Mouse (Mus musculus): ENCODE measurements around the gene Zfp36. TPM values are rescaled to one million over a fixed set of nuclear protein-coding genes. Genes with fewer than 3 reads are reported as not detected.
A peak's percentile ranks its signal among the peaks of the same experiment; 100 is the strongest.

Zfp36 gene
- polyA plus RNA-seq, 1 experiment from 2014 or later, result 4.7 TPM

DNA sequence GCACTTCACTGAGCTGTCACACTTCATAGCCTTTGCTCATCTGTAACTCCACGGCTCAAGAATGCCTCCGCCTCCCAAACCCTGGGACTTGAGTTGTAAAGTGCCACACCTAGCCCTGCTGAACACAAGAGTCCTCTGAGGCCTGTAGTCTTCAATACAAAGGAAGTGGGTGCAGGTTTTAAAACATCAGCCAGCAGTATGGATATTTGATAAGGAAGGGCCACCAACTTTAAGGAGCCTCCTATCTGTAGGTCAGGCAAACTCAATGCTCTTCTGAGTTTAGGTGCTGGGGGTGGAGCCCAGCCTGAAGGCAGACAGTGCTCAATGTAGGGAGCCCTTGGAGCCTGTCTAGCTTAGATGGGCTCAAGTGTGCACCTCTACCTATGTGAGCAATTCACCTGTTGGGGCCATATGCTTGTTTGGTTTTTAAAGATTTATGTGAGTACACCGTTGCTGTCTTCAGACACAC lies 25.9 kb downstream of the Zfp36 start:
- DNase-seq (ENCODE audit: low spot score) (no peak), ATAC-seq (replicated peaks; ENCODE audit: insufficient number of reproducible peaks, low FRiP score, low TSS enrichment, low read depth) (no peak)
- H3K4me1 ChIP-seq (ENCODE audit: control insufficient read depth, insufficient read depth, low read length), result peaks cover 5% of the 10 kb centered on the region
- H3K4me3 ChIP-seq (ENCODE audit: low read depth, low read length), result no peak overlapping the region
- H3K27ac ChIP-seq (replicated peaks; ENCODE audit: low read depth, low read length), result no peak overlapping the region
- peaks cover 13% of the 10 kb centered on the region for H3K36me3 ChIP-seq (replicated peaks; ENCODE audit: control insufficient read depth, insufficient read depth, low read depth, low read length)
- H3K9me3 ChIP-seq (replicated peaks; ENCODE audit: control insufficient read depth, low read length), result no peaks in the 10 kb centered on the region
- WGBS, result 93% methylated on average over 3 of the region's 3 CpGs
- H3K9ac ChIP-seq (replicated peaks; ENCODE audit: low read length), result no peak overlapping the region
- no peaks in the 10 kb centered on the region for H3K27me3 ChIP-seq (ENCODE audit: control insufficient read depth, insufficient read depth, low read length)
- no peak overlapping the region for H3K4me2 ChIP-seq (ENCODE audit: low read depth, low read length)

DNA sequence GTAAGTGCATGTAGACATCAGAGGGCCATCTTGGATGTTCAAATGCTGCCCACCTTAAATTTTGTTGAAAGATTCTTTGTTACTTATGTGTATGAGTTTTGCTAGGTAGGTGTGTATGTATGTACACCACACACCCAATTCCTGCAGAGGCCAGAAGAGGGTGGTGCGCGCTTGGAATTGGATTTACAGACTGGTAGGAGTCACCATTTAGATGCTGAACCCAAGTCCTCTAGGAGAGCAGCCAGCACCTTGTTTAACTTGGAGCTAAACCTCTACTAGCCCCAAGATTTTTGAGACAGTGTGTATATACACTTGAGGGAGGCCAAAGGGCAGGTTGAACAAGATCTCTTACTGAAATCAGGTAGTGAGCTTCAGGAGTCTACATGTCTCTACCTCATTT lies 26.8 kb downstream of the Zfp36 start:
- Histone ChIP-seq H3K27me3 (ENCODE audit: control insufficient read depth, insufficient read depth, low read length) (no peaks in the 10 kb centered on the region), H3K9me3 (replicated peaks; ENCODE audit: control insufficient read depth, low read length) (no peaks in the 10 kb centered on the region), H3K36me3 (replicated peaks; ENCODE audit: control insufficient read depth, insufficient read depth, low read depth, low read length) (peaks cover 13% of the 10 kb centered on the region), H3K27ac (replicated peaks; ENCODE audit: low read depth, low read length) (no peak overlapping the region), H3K4me2 (ENCODE audit: low read depth, low read length) (no peak overlapping the region), H3K4me3 (ENCODE audit: low read depth, low read length) (no peak overlapping the region), H3K9ac (replicated peaks; ENCODE audit: low read length) (no peak overlapping the region), H3K4me1 (ENCODE audit: control insufficient read depth, insufficient read depth, low read length) (peaks cover 5% of the 10 kb centered on the region)
- WGBS, result 95% methylated on average over 2 of the region's 2 CpGs
- no peak for DNase-seq (ENCODE audit: low spot score)
- no peak for ATAC-seq (replicated peaks; ENCODE audit: insufficient number of reproducible peaks, low FRiP score, low TSS enrichment, low read depth)

DNA sequence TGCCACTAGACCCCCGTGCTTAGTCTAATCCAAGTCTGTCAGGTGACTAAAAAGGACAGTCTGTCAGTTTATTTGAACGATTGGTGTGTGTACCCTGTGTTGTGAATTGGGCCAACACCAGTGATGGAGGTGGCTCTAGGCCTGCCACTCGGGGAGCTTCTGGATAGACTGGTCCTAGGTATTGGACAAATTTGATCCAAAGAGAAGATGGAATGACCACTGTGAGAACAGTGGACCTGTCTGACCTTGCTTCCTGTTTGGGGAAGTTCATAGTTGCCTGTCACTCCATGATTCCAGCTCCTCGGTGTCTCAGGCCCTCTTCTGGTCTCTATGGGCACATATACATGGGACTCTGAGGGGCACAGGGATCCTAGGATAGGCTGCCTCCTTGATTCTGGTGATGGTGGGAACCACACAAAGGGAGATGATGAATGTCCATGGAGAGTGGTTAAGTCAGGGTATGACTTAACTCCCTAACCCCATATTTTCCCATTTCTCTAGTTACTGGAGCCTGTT lies 28.3 kb downstream of the Zfp36 start:
- ATAC-seq (replicated peaks; ENCODE audit: insufficient number of reproducible peaks, low FRiP score, low TSS enrichment, low read depth) (no peak), DNase-seq (ENCODE audit: low spot score) (no peak)
- Histone ChIP-seq H3K9me3 (replicated peaks; ENCODE audit: control insufficient read depth, low read length) (no peaks in the 10 kb centered on the region), H3K4me3 (ENCODE audit: low read depth, low read length) (peak overlapping the region; percentile 94), H3K9ac (replicated peaks; ENCODE audit: low read length) (peak overlapping the region; percentile 97), H3K4me1 (ENCODE audit: control insufficient read depth, insufficient read depth, low read length) (no peaks in the 10 kb centered on the region), H3K36me3 (replicated peaks; ENCODE audit: control insufficient read depth, insufficient read depth, low read depth, low read length) (peaks cover 13% of the 10 kb centered on the region), H3K27me3 (ENCODE audit: control insufficient read depth, insufficient read depth, low read length) (no peaks in the 10 kb centered on the region), H3K27ac (replicated peaks; ENCODE audit: low read depth, low read length) (no peak overlapping the region), H3K4me2 (ENCODE audit: low read depth, low read length) (peak overlapping the region; percentile 79)
- 36% methylated on average over 4 of the region's 4 CpGs for WGBS

DNA sequence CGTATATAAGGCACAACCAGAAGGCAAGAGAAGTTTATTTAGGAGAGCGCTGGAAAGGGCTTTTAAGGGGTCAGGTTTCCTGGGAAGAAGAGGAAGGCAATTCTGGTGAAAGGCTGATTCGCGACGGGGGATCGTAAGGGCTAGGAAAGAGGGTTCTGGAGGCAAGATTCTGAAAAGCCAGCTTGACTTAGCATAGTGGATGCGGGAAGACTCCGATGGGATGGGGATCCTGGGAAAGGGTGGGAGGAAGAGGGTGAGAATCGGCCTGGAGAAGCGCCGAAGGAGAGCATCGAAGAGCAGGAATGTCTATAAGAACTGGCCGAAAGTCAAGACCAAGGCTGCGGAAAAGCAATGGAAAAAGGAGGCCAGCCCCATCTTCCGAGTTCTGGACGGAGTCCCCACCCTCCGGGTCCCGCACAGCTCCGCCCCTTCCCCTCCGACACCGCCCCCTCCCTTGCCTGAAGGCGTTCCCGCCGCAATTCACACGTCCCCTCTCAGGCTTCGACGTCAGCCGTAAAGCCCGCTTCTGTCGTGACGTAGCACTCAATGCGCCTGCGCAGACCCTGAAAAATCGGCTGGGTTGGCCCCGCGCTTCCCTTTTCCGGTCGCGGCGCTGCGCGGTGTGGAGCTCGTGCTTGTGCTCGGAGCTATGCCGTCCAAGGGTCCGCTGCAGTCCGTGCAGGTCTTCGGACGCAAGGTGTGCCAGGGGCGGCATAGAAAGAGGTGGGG lies 29.7 kb downstream of the Zfp36 start, which contains the start of gene Rps16:
Gene Rps16, plus strand, starts transcription at position 498 of the 729 bp plus-strand sequence.
- Histone ChIP-seq H3K27ac (replicated peaks; ENCODE audit: low read depth, low read length) (peak within 1 kb of the TSS; percentile 86), H3K36me3 (replicated peaks; ENCODE audit: control insufficient read depth, insufficient read depth, low read depth, low read length) (peaks cover 13% of the 10 kb centered on the region), H3K9me3 (replicated peaks; ENCODE audit: control insufficient read depth, low read length) (no peaks in the 10 kb centered on the region), H3K4me2 (ENCODE audit: low read depth, low read length) (peak within 1 kb of the TSS; percentile 79), H3K9ac (replicated peaks; ENCODE audit: low read length) (peak within 1 kb of the TSS; percentile 97), H3K4me3 (ENCODE audit: low read depth, low read length) (peak within 1 kb of the TSS; percentile 94), H3K27me3 (ENCODE audit: control insufficient read depth, insufficient read depth, low read length) (no peaks in the 10 kb centered on the region), H3K4me1 (ENCODE audit: control insufficient read depth, insufficient read depth, low read length) (no peaks in the 10 kb centered on the region)
- DNase-seq (ENCODE audit: low spot score) (peak; percentile 99), ATAC-seq (replicated peaks; ENCODE audit: insufficient number of reproducible peaks, low FRiP score, low TSS enrichment, low read depth) (peak; percentile 88)
- under 1% methylated on average over 49 of the region's 50 CpGs for WGBS

DNA sequence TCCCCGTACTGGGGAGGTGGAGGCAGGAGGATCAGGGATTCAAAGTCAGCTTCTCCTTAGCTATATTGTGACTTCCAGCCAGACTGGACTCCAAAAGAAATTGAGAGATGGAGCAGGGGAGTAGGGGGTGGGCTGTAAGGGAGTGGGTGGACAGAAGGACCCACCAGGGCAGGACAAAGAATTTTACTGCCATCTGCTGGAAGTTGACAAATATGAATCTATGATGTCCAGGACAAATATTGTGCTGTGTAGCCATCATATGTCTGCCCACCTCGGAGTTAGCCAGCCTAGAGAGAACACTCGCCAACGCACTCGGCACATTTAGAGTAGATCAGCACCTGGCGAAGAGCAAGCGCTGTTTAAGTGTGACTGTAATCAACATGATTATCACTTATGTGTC lies 31.5 kb downstream of the Zfp36 start:
- Histone ChIP-seq H3K36me3 (replicated peaks; ENCODE audit: control insufficient read depth, insufficient read depth, low read depth, low read length) (peaks cover 5% of the 10 kb centered on the region), H3K27me3 (ENCODE audit: control insufficient read depth, insufficient read depth, low read length) (no peaks in the 10 kb centered on the region), H3K9ac (replicated peaks; ENCODE audit: low read length) (no peak overlapping the region), H3K4me3 (ENCODE audit: low read depth, low read length) (no peak overlapping the region), H3K4me2 (ENCODE audit: low read depth, low read length) (no peak overlapping the region), H3K4me1 (ENCODE audit: control insufficient read depth, insufficient read depth, low read length) (no peaks in the 10 kb centered on the region), H3K9me3 (replicated peaks; ENCODE audit: control insufficient read depth, low read length) (no peaks in the 10 kb centered on the region), H3K27ac (replicated peaks; ENCODE audit: low read depth, low read length) (no peak overlapping the region)
- DNase-seq (ENCODE audit: low spot score) (peak; percentile 53), ATAC-seq (replicated peaks; ENCODE audit: insufficient number of reproducible peaks, low FRiP score, low TSS enrichment, low read depth) (no peak)
- WGBS, result 89% methylated on average over 7 of the region's 7 CpGs

DNA sequence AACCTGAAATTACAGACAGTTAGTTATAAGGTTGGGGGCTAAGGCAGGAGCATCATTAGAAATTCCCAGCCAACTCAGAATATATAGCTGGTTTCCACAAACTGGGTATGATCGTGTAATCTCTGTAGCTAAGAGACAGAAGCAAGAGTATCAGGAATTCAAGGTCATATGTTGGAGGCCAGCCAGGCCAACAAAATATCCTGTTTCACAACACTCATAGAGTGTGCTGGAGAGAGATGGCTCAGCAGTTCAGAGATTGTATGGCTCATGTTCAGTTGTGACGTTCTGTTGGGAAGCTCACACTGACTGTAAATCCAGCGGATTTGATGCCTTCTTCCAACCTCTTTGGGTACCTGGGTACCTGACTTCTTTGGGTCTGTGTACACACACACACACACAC lies 32.3 kb downstream of the Zfp36 start:
- no peak for ATAC-seq (replicated peaks; ENCODE audit: insufficient number of reproducible peaks, low FRiP score, low TSS enrichment, low read depth)
- WGBS, result 74% methylated on average over 3 of the region's 3 CpGs
- H3K27ac ChIP-seq (replicated peaks; ENCODE audit: low read depth, low read length), result no peak overlapping the region

DNA sequence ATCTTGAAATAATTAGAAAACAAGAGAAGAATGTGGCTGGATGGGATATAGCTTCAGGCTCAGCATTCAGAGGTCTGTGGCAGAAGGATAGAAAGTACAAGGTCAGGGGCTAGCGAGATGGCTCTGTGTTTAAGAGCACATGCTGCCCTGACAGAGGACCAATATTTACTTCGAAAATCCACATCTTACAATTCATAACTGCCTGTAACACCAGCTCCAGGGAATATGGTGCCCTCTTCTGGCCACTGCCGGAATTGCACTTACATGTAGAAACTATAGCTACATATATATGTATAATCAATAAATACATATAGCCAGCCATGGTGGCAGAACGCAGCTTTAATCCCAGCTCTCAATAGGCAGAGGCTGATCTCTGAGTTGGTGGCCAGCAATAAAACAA lies 35.4 kb downstream of the Zfp36 start:
- Histone ChIP-seq H3K4me1 (ENCODE audit: control insufficient read depth, insufficient read depth, low read length) (no peaks in the 10 kb centered on the region), H3K4me3 (ENCODE audit: low read depth, low read length) (no peak overlapping the region), H3K36me3 (replicated peaks; ENCODE audit: control insufficient read depth, insufficient read depth, low read depth, low read length) (no peaks in the 10 kb centered on the region), H3K9me3 (replicated peaks; ENCODE audit: control insufficient read depth, low read length) (no peaks in the 10 kb centered on the region), H3K27ac (replicated peaks; ENCODE audit: low read depth, low read length) (no peak overlapping the region), H3K4me2 (ENCODE audit: low read depth, low read length) (no peak overlapping the region), H3K27me3 (ENCODE audit: control insufficient read depth, insufficient read depth, low read length) (no peaks in the 10 kb centered on the region), H3K9ac (replicated peaks; ENCODE audit: low read length) (no peak overlapping the region)
- ATAC-seq (replicated peaks; ENCODE audit: insufficient number of reproducible peaks, low FRiP score, low TSS enrichment, low read depth), result no peak
- peak; percentile 84 for DNase-seq (ENCODE audit: low spot score)
- 5% methylated on average over 4 of the region's 4 CpGs for WGBS

More for the DNA sequence above, 32.3 kb downstream of the Zfp36 start:
- no peak overlapping the region for H3K9ac ChIP-seq (replicated peaks; ENCODE audit: low read length)
- H3K36me3 ChIP-seq (replicated peaks; ENCODE audit: control insufficient read depth, insufficient read depth, low read depth, low read length), result no peaks in the 10 kb centered on the region; the same call in 1 of the 2 replicates
- no peaks in the 10 kb centered on the region for H3K4me1 ChIP-seq (ENCODE audit: control insufficient read depth, insufficient read depth, low read length)
- no peak overlapping the region for H3K4me2 ChIP-seq (ENCODE audit: low read depth, low read length)
- no peak overlapping the region for H3K4me3 ChIP-seq (ENCODE audit: low read depth, low read length)
- no peaks in the 10 kb centered on the region for H3K27me3 ChIP-seq (ENCODE audit: control insufficient read depth, insufficient read depth, low read length)
- H3K9me3 ChIP-seq (replicated peaks; ENCODE audit: control insufficient read depth, low read length), result no peaks in the 10 kb centered on the region
- no peak for DNase-seq (ENCODE audit: low spot score)

DNA sequence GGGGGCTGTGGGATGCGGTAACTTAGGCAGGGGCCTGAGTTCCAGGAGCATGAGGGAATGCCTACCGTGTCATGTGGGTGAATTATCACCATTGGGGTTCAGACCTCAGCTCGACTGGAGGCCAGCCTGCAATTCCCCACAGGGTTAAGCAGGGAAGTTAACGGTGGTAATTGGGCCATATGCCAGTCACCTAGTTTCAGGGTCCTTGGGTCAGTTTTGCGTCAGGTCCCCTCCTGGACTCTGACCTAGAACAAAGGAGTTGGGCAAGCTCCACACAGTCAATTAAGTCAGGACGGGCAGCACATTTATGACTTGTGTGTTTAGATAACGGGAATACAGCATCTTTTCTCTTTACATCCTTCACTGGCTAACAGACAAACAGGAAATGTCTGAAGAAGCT lies 38.7 kb downstream of the Zfp36 start:
- ATAC-seq (replicated peaks; ENCODE audit: insufficient number of reproducible peaks, low FRiP score, low TSS enrichment, low read depth) (no peak), DNase-seq (ENCODE audit: low spot score) (no peak)
- H3K4me3 ChIP-seq (ENCODE audit: low read depth, low read length), result no peak overlapping the region
- no peaks in the 10 kb centered on the region for H3K27me3 ChIP-seq (ENCODE audit: control insufficient read depth, insufficient read depth, low read length)
- no peak overlapping the region for H3K4me2 ChIP-seq (ENCODE audit: low read depth, low read length)
- WGBS, result 49% methylated on average over 7 of the region's 7 CpGs
- H3K9me3 ChIP-seq (replicated peaks; ENCODE audit: control insufficient read depth, low read length), result no peaks in the 10 kb centered on the region
- no peak overlapping the region for H3K27ac ChIP-seq (replicated peaks; ENCODE audit: low read depth, low read length)
- H3K36me3 ChIP-seq (replicated peaks; ENCODE audit: control insufficient read depth, insufficient read depth, low read depth, low read length), result no peaks in the 10 kb centered on the region
- H3K9ac ChIP-seq (replicated peaks; ENCODE audit: low read length), result no peak overlapping the region
- no peaks in the 10 kb centered on the region for H3K4me1 ChIP-seq (ENCODE audit: control insufficient read depth, insufficient read depth, low read length)
